Mouse (Mus musculus) lung, postnatal 0 days (tissue): ENCODE data around the gene Golga2. TPM values are rescaled to one million over a fixed set of nuclear protein-coding genes. Genes with fewer than 3 reads are reported as not detected.

Source experiments
- ATAC-seq: fragments of 200-750 bp; cut with Nextera tagmentation; 2 replicates; pipeline ENCODE4 v1.8.0; 2017; ENCODE audit warnings: moderate library complexity
- DNase-seq: peaks from one replicate; pipeline ENCODE4 v3.0.0-alpha.2; 2016; ENCODE audit warnings: low spot score
- H3K27ac ChIP-seq: fragments of 300-500 bp; sonication (generic); 2 replicates; pipeline ENCODE4 v1.5.1; 2014; ENCODE audit warnings: antibody characterized with exemption, mild to moderate bottlenecking, low read length, mixed read lengths
- H3K27me3 ChIP-seq: fragments of 300-500 bp; sonication (generic); replicated peaks from 2 replicates; pipeline ENCODE4 v1.6.1; 2014; ENCODE audit warnings: low read length, mixed read lengths; ENCODE audit not compliant: insufficient read depth
- H3K36me3 ChIP-seq: fragments of 300-500 bp; sonication (generic); 2 replicates; pipeline ENCODE4 v1.6.1; 2014; ENCODE audit warnings: low read length, mixed read lengths; ENCODE audit not compliant: insufficient read depth
- H3K4me1 ChIP-seq: fragments of 300-500 bp; sonication (generic); 2 replicates; pipeline ENCODE4 v1.6.1; 2014; ENCODE audit warnings: antibody characterized with exemption, low read depth, low read length, mixed read lengths; ENCODE audit not compliant: insufficient read depth
- H3K4me2 ChIP-seq: fragments of 300-500 bp; sonication (generic); replicated peaks from 2 replicates; pipeline ENCODE4 v1.6.1; 2014; ENCODE audit warnings: low read depth, mild to moderate bottlenecking, low read length, moderate library complexity, mixed read lengths
- H3K4me3 ChIP-seq: fragments of 300-500 bp; sonication (generic); 2 replicates; pipeline ENCODE4 v1.5.1; 2014; ENCODE audit warnings: low read depth, low read length
- H3K9ac ChIP-seq: fragments of 300-500 bp; sonication (generic); replicated peaks from 2 replicates; pipeline ENCODE4 v1.6.1; 2014; ENCODE audit warnings: low read depth, mild to moderate bottlenecking
- H3K9me3 ChIP-seq: fragments of 300-500 bp; sonication (generic); 2 replicates; pipeline ENCODE4 v1.6.1; 2016; ENCODE audit warnings: low read length, mixed read lengths
- CTCF ChIP-seq: IDR thresholded peaks from 2 replicates; pipeline ENCODE4 v1.5.1; 2016; ENCODE audit warnings: antibody characterized with exemption, mild to moderate bottlenecking
- EP300 ChIP-seq: IDR thresholded peaks from 2 replicates; pipeline ENCODE4 v1.6.1; 2016; ENCODE audit warnings: antibody characterized with exemption, mild to moderate bottlenecking, control low read depth
- WGBS: fragments of 180-500 bp; shearing (Covaris S2); extraction: QIAGEN DNeasy Blood & Tissue Kit; methylation state at CpG from one replicate; pipeline ENCODE4 v1.1.7; 2014; 5-methylcytosine and 5-hydroxymethylcytosine counted together
- polyA plus RNA-seq: library from polyadenylated mRNA; unstranded; fragments of >200 nt; fragmentation: Nextera tagmentation; extraction: Ambion mirVana; gene quantifications from 2 replicates; pipeline ENCODE4 v1.2.1, GENCODE M21; 2015

Gene Golga2
- polyA plus RNA-seq, 1 experiment from 2014 or later, result 20.0 TPM

- Histone ChIP-seq H3K27ac (no peak overlapping the region), H3K27me3 (no peaks in the 10 kb centered on the region), H3K9me3 (no peaks in the 10 kb centered on the region), H3K4me3 (no peak overlapping the region), H3K36me3 (peaks cover 37% of the 10 kb centered on the region), H3K4me1 (peaks cover 5% of the 10 kb centered on the region), H3K4me2 (no peak overlapping the region), H3K9ac (no peak overlapping the region)
- TF ChIP-seq CTCF, result peak; percentile 88
- TF ChIP-seq EP300, result no peak
- ATAC-seq (no peak), DNase-seq (peak; percentile 62)
- 53% methylated on average over 8 of the region's 8 CpGs for WGBS
Measured at GRCm38 (mm10) chr2:32307941-32308760, 21.0 kb downstream of the Golga2 start.

GRCm38 (mm10) chr2:32308870-32309568, 21.8 kb downstream of the Golga2 start:
- no peak overlapping the region for H3K9ac ChIP-seq
- no peaks in the 10 kb centered on the region for H3K9me3 ChIP-seq
- ATAC-seq (no peak), DNase-seq (no peak)
- H3K27me3 ChIP-seq, result no peaks in the 10 kb centered on the region
- WGBS, result 84% methylated on average over 16 of the region's 16 CpGs
- H3K4me1 ChIP-seq, result peaks cover 5% of the 10 kb centered on the region
- no peak for TF ChIP-seq CTCF
- no peak for TF ChIP-seq EP300
- H3K27ac ChIP-seq, result no peak overlapping the region
- no peak overlapping the region for H3K4me3 ChIP-seq
- H3K4me2 ChIP-seq, result no peak overlapping the region
- peaks cover 29% of the 10 kb centered on the region for H3K36me3 ChIP-seq

GRCm38 (mm10) chr2:32310096-32310845, 23.1 kb downstream of the Golga2 start:
- peaks cover 20% of the 10 kb centered on the region for H3K36me3 ChIP-seq
- no peak overlapping the region for H3K9ac ChIP-seq
- no peaks in the 10 kb centered on the region for H3K9me3 ChIP-seq
- no peak overlapping the region for H3K27ac ChIP-seq
- 82% methylated on average over 18 of the region's 18 CpGs for WGBS
- H3K4me1 ChIP-seq, result peaks cover 5% of the 10 kb centered on the region
- H3K27me3 ChIP-seq, result no peaks in the 10 kb centered on the region
- no peak for DNase-seq
- no peak overlapping the region for H3K4me3 ChIP-seq
- ATAC-seq, result no peak
- H3K4me2 ChIP-seq, result no peak overlapping the region
- TF ChIP-seq CTCF (no peak), EP300 (no peak)

- TF ChIP-seq EP300 (no peak), CTCF (peak; percentile 36)
- no peak for DNase-seq
- no peak; the same call in 1 of the 2 replicates for ATAC-seq
- H3K9me3 ChIP-seq, result no peaks in the 10 kb centered on the region
- peak overlapping the region; percentile 100 for H3K4me2 ChIP-seq
- no peak overlapping the region for H3K27ac ChIP-seq
- no peaks in the 10 kb centered on the region for H3K27me3 ChIP-seq
- H3K36me3 ChIP-seq, result 0 out of 2 replicates have a peak, but pooled peaks cover 8% of the 10 kb centered on the region
- H3K4me1 ChIP-seq, result peaks cover 6% of the 10 kb centered on the region
- WGBS, result 13% methylated on average over 25 of the region's 42 CpGs
- H3K9ac ChIP-seq, result peak overlapping the region; percentile 46; the same call in 1 of the 2 replicates
- H3K4me3 ChIP-seq, result peak overlapping the region; percentile 46
Measured at GRCm38 (mm10) chr2:32311443-32312317, 24.5 kb downstream of the Golga2 start.

- ATAC-seq (peak; percentile 88), DNase-seq (peak; percentile 91)
- no peak overlapping the region for H3K27ac ChIP-seq
- WGBS, result 9% methylated on average over 34 of the region's 56 CpGs
- H3K9me3 ChIP-seq, result no peaks in the 10 kb centered on the region
- TF ChIP-seq CTCF, result no peak
- TF ChIP-seq EP300, result no peak
- H3K4me2 ChIP-seq, result peak overlapping the region; percentile 100
- H3K9ac ChIP-seq, result peak overlapping the region; percentile 46; the same call in 1 of the 2 replicates
- H3K4me3 ChIP-seq, result peak overlapping the region; percentile 46
- no peaks in the 10 kb centered on the region for H3K27me3 ChIP-seq
- peaks cover 12% of the 10 kb centered on the region for H3K4me1 ChIP-seq
- 0 out of 2 replicates have a peak, but pooled peaks cover under 1% of the 10 kb centered on the region for H3K36me3 ChIP-seq
Measured at GRCm38 (mm10) chr2:32312318-32312964, 25.3 kb downstream of the Golga2 start.
